Mouse (Mus musculus): ENCODE data around the gene Pofut2. TPM values are rescaled to one million over a fixed set of nuclear protein-coding genes. Genes with fewer than 3 reads are reported as not detected.

The Pofut2 gene
- total RNA-seq (2015) = 11.5 and 12.0 TPM in 2 replicates
- 15.0 and 15.8 TPM in 2 replicates for total RNA-seq (2017)

- peak; percentile 97 for ATAC-seq (replicated peaks; ENCODE audit: poor library complexity)
Measured at GRCm38 (mm10) chr10:77258704-77259621, at the start of gene Pofut2. Gene Pofut2 (plus strand): TSS chr10:77259218.

- no peak for ATAC-seq (replicated peaks; ENCODE audit: poor library complexity)
Measured at GRCm38 (mm10) chr10:77209261-77209660, 49.8 kb upstream of the Pofut2 start.

GRCm38 (mm10) chr10:77210666-77211065 is 48.4 kb upstream of the Pofut2 start:
- no peak for ATAC-seq (replicated peaks; ENCODE audit: poor library complexity)

- ATAC-seq (replicated peaks; ENCODE audit: poor library complexity) = peak; percentile 76
Measured at GRCm38 (mm10) chr10:77211116-77211570, 47.9 kb upstream of the Pofut2 start.

GRCm38 (mm10) chr10:77212354-77213120 is 46.5 kb upstream of the Pofut2 start:
- ATAC-seq (replicated peaks; ENCODE audit: poor library complexity) = no peak

- ATAC-seq (replicated peaks; ENCODE audit: poor library complexity) = no peak
Measured at GRCm38 (mm10) chr10:77213483-77213882, 45.5 kb upstream of the Pofut2 start.

GRCm38 (mm10) chr10:77214586-77214985 is 44.4 kb upstream of the Pofut2 start:
- no peak for ATAC-seq (replicated peaks; ENCODE audit: poor library complexity)

DNA sequence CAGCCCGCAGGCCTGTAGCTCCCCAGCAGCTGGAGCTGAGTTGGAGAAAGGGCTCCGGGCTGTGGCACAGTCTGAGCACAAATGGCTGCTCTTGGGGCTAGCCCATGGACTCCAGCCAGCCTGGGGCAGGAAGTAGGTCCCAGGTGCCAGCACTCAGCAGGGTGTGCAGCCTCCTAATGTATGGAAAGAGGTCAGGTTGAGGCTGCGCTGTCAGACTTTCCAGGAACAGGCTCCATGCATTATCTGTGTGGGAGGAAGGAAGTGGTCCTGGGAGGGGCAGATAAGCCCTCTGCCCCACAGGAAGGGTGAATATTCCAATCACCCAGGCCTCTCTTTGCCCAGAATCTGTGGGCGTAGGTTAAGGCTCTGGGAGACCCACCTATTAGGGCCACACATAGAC is 43.4 kb upstream of the Pofut2 start:
- peak; percentile 56 for ATAC-seq (replicated peaks; ENCODE audit: poor library complexity)

DNA sequence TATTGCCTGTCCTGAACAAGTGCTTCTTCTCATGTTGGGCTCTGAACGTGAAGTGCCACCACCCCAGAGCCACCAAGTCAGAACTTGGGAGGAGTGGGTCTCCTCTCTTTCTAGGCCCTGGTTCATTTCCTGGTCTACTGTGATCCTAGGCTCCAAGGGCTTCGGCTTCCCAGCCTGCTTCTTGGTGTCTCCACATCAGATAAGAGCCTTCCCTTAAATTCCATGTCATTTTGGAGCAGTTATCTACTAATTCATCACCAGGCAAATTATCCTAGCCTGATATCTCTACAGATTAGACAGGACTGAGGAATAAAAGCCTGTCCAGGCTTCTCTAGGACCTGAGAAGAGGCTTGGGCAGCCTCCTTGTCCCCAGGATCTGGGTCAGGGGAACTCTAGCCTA is 42.7 kb upstream of the Pofut2 start:
- ATAC-seq (replicated peaks; ENCODE audit: poor library complexity) = no peak

GRCm38 (mm10) chr10:77217155-77217731 is 41.8 kb upstream of the Pofut2 start:
- no peak for ATAC-seq (replicated peaks; ENCODE audit: poor library complexity)

DNA sequence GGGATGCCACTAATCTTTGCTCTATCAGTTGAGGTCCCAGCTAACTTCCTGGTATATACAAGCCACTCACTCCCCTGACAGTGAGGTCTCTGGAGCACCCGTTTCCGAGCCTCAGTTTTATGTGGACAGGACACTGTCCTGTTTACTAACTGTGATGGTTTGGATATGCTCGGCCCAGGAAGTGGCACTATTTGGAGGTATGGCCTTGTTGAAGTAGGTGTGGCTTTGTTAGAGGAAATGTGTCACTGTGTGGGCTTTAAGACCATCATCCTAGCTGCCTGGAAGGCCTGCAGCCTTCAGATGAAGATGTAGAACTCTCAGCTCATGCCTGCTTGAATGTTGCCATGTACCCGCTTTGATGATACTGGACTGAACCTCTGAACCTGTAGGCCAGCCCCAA is 41.0 kb upstream of the Pofut2 start:
- no peak for ATAC-seq (replicated peaks; ENCODE audit: poor library complexity)

DNA sequence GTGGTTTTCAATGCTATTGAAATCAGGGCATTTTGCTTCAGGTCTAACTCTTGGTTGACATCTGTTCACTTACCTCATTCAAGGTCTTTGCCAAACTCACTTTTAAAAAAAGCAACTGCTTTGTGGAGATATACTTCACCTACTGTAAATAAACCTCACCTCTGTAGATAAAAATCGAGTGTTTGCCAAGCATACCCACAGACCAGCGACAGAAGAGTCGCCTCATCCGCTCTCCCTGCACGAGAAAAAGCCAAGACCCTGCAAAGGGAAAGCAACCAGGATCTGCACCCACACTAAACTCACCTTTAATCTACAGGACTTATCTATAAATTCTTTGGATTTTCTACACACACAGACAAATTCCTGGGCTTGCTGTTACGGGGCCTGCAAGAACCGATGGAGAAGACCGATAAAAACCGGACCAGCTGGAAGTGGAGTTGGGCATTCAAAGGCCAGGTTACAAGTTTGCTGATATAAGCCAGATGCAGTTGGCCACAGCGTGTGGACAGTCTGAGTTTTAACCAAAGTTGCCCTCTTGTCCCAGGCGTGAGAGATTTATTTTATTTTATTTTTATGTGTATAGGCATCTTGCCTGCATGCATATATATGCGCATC is 39.5 kb upstream of the Pofut2 start:
- ATAC-seq (replicated peaks; ENCODE audit: poor library complexity) = no peak

- ATAC-seq (replicated peaks; ENCODE audit: poor library complexity) = peak; percentile 75
Measured at GRCm38 (mm10) chr10:77221108-77221507, 37.9 kb upstream of the Pofut2 start.

DNA sequence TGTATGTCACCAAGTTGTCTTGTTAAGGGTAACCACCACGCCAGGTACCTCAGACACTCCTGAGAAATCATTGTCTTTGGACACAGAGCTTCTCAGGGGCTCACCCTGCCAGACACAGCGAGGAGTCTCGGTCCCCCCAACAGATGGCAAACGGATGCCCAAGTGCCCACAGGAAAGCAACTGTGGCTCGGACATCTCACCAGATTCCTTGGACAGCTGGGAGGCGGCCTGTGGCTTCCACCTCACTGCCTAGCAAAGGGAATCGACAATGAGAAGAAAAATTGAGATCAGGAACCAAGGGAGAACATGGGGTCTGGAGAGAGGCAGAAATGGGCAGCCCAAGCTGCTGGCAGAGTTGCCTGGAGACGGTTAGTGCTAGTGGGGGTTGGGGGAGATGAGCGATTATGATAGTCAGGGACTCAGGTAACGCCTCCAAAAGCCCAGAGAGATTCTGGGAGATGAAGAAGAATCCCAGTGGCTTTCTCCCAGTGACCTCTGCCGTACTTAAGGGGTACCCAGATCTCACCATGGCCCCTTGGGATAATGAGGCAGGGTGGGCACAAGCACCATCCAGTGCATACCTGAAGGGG is 36.0 kb upstream of the Pofut2 start:
- ATAC-seq (replicated peaks; ENCODE audit: poor library complexity) = no peak

GRCm38 (mm10) chr10:77224390-77224789 is 34.6 kb upstream of the Pofut2 start:
- ATAC-seq (replicated peaks; ENCODE audit: poor library complexity) = no peak

- ATAC-seq (replicated peaks; ENCODE audit: poor library complexity) = peak; percentile 71
Measured at GRCm38 (mm10) chr10:77225414-77225813, 33.6 kb upstream of the Pofut2 start.

DNA sequence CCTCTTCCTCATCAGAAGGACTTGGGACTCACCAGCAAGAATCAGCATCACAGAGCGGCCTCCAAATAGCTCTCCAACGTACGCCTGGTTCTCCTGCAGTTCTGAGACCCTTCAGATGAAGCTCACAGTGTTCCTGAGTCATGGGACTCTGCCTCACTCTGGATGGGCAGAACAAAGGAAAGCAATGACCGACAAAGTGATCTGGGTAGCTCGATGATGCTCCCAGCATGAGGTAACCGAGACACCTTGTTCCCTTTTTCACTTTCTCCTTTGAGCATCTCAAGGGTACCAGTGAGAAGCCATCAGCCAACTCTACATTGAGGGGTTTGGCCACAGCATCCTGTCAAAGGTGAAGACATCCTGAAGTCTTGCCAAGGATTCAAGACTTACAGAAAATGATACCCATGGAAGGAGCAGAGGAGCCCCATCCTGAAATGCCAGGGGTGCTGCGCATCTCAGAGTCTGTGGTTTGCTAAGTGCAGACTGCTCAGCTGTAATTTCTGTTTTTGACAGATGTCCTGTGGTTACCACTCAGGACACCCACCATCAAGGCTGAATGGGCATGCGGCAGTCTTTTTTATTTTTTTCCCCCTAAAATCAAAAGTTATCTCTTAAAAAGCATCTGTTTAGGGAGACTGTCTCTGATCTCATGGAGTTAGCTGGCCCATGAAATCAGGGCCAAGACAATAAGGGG is 32.9 kb upstream of the Pofut2 start:
- no peak for ATAC-seq (replicated peaks; ENCODE audit: poor library complexity)

DNA sequence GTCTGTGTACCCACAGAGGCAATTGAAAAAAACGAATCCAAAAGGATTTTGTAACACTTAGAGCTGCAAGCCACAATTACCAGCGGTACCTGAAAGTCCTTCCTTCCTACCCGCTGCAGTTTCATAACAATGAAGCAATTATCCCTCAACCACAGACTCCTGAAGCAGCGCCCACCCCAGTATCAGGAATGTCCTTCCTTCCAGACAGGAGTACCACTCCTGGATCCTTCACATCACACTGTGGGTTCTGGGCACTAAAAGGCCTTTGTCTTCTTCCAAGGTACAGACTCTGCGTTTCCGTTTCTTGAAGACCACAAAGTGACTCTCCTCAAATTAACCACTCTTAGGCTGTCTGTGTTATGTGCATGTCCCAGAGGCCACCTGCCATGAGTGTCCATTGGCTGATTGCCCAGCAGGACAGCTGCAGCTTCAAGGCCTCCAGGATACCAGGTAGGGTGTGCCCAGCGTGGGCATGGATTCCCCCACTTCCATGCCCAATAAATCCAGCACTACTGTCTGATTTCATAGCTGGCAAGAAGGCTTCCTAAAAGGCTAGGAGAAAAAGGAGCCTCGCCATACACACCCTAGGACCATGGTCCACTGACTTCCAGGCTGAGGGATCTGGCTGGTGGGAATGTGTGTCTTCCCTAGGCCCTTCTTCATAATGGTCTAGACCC is 32.2 kb upstream of the Pofut2 start:
- peak; percentile 15 for ATAC-seq (replicated peaks; ENCODE audit: poor library complexity)

DNA sequence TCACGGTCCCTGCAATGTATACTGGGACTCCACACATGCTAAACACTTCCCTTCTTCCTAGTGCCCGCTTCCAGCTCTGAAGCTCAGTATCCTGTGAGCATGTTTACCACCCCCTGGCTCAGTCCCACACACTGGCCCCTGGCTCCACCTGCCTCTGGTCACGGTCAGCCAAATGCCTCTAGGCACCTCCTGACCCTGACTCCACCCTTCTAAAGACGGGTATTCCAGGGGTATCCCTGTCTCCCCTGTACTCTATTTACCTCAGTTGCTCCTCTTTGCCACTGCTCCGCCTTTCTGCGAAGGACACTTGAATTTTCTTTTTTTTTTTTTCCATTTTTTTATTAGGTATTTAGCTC is 31.7 kb upstream of the Pofut2 start:
- ATAC-seq (replicated peaks; ENCODE audit: poor library complexity) = no peak
